Mouse (Mus musculus): ENCODE data around the gene Maml2. TPM values are rescaled to one million over a fixed set of nuclear protein-coding genes. Genes with fewer than 3 reads are reported as not detected.

Gene Maml2
- polyA plus RNA-seq, 1 experiment from 2014 or later = 3.1 TPM

DNA sequence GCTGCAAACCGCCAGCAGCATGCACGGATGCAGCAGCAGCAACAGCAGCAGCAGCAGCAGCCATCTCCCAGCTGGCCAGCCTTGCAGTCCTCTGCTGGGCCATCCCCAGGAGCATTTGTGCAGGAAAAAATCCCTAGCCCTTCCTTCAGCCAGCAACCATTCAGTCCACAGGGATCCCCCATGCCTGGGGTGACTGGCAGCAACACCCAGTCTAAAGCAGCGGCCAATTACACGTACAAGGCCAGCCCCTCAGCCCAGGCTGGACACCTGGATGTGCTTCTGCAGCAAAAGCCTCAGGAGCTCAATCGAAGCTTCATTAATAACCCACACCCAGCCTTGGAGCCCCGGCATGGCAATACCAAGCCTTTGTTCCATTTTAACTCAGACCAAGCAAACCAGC is 323.0 kb downstream of the Maml2 start:
- 84% methylated on average over 6 of the region's 6 CpGs for WGBS
- Histone ChIP-seq H3K27me3 (replicated peaks; ENCODE audit: control insufficient read depth, insufficient read depth, low read length) (no peaks in the 10 kb centered on the region), H3K9me3 (ENCODE audit: control insufficient read depth) (no peaks in the 10 kb centered on the region), H3K27ac (ENCODE audit: low read depth, low read length) (no peak overlapping the region), H3K4me3 (ENCODE audit: low read depth, low read length) (no peak overlapping the region), H3K4me2 (replicated peaks; ENCODE audit: low read depth) (no peak overlapping the region), H3K9ac (ENCODE audit: low read depth, low read length) (no peak overlapping the region), H3K36me3 (ENCODE audit: control insufficient read depth, insufficient read depth) (no peaks in the 10 kb centered on the region), H3K4me1 (replicated peaks; ENCODE audit: control insufficient read depth, insufficient read depth, low read length) (no peaks in the 10 kb centered on the region)
- no peak for TF ChIP-seq CTCF (IDR thresholded peaks at IDR 0.05; ENCODE audit: low read depth)
- no peak for ATAC-seq

DNA sequence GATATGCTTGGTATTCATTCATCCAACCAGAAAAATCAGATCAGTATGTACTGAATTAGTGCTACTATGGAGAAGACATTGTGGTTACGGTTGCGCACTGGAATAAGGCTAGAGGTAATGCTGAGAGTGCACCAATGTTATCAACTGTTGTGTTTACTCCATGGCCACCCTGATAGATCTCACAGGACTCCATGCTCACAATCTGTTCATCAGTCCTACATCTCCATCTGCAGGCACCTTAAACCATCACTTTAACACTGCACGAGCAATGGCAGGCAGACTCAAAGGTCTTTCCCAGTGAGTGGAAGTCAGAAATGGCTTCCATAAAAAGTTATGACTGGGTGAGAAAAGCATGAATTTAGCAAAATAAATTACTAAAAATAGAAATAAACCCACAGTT is 324.2 kb downstream of the Maml2 start:
- no peak for ATAC-seq
- no peak overlapping the region for H3K4me3 ChIP-seq (ENCODE audit: low read depth, low read length)
- no peaks in the 10 kb centered on the region for H3K27me3 ChIP-seq (replicated peaks; ENCODE audit: control insufficient read depth, insufficient read depth, low read length)
- 89% methylated on average over 3 of the region's 3 CpGs for WGBS
- H3K9ac ChIP-seq (ENCODE audit: low read depth, low read length) = no peak overlapping the region
- H3K4me2 ChIP-seq (replicated peaks; ENCODE audit: low read depth) = no peak overlapping the region
- no peaks in the 10 kb centered on the region for H3K36me3 ChIP-seq (ENCODE audit: control insufficient read depth, insufficient read depth)
- H3K4me1 ChIP-seq (replicated peaks; ENCODE audit: control insufficient read depth, insufficient read depth, low read length) = no peaks in the 10 kb centered on the region
- no peaks in the 10 kb centered on the region for H3K9me3 ChIP-seq (ENCODE audit: control insufficient read depth)
- peak; percentile 28; the same call in 1 of the 2 replicates for TF ChIP-seq CTCF (IDR thresholded peaks at IDR 0.05; ENCODE audit: low read depth)
- H3K27ac ChIP-seq (ENCODE audit: low read depth, low read length) = no peak overlapping the region

DNA sequence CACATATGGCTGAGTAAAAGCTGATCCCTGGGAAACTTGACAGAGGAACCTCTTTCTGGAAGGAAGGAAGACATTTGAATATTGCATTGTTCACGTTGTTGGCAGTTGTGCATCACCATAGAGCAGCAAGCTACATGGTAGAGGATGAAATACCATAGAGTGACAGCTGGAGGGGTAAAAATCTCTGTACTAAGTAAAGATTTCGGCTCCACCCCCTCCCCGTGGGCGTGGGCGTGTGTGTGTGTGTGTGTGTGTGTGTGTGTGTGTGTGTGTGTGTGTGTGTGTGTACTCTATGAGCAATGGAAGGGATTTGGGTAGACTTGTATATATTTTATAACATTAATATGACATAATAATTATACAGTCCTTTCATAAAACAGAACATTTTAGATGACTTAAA is 324.7 kb downstream of the Maml2 start:
- 72% methylated on average over 5 of the region's 5 CpGs for WGBS

DNA sequence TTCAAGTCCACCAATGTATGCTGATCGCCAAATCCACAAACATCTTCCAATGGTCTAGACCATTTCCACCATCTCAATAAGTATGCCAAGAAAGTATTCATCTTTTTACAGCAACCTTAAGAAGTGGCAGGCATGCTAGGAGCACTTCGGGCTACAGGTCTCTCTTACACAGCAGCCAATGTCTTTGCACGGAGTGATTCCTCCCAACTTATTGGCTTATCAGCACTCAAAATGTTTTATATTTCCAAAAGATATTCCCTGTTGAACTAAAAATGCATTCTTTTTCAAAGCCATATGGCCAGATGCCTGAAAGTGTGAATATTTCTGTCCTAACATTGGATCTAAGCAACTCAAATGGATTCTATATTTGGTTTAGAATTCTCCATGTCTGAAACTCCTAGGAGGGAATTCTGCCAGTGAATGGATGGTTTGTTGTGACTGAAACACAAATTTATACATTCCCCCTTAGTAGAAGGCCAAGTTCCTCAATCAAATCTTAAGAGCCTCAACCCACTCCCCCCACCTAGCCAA is 326.2 kb downstream of the Maml2 start:
- no peak overlapping the region for H3K4me3 ChIP-seq (ENCODE audit: low read depth, low read length)
- no peaks in the 10 kb centered on the region for H3K36me3 ChIP-seq (ENCODE audit: control insufficient read depth, insufficient read depth)
- no peak overlapping the region for H3K27ac ChIP-seq (ENCODE audit: low read depth, low read length)
- H3K27me3 ChIP-seq (replicated peaks; ENCODE audit: control insufficient read depth, insufficient read depth, low read length) = no peaks in the 10 kb centered on the region
- no peak for TF ChIP-seq CTCF (IDR thresholded peaks at IDR 0.05; ENCODE audit: low read depth)
- no peaks in the 10 kb centered on the region for H3K9me3 ChIP-seq (ENCODE audit: control insufficient read depth)
- WGBS = 89% methylated on average over 3 of the region's 3 CpGs
- H3K4me2 ChIP-seq (replicated peaks; ENCODE audit: low read depth) = no peak overlapping the region
- no peaks in the 10 kb centered on the region for H3K4me1 ChIP-seq (replicated peaks; ENCODE audit: control insufficient read depth, insufficient read depth, low read length)
- H3K9ac ChIP-seq (ENCODE audit: low read depth, low read length) = no peak overlapping the region
- no peak for ATAC-seq

More for the DNA sequence above, 324.7 kb downstream of the Maml2 start:
- Histone ChIP-seq H3K4me2 (replicated peaks; ENCODE audit: low read depth) (no peak overlapping the region), H3K36me3 (ENCODE audit: control insufficient read depth, insufficient read depth) (no peaks in the 10 kb centered on the region), H3K27me3 (replicated peaks; ENCODE audit: control insufficient read depth, insufficient read depth, low read length) (no peaks in the 10 kb centered on the region), H3K9me3 (ENCODE audit: control insufficient read depth) (no peaks in the 10 kb centered on the region), H3K4me1 (replicated peaks; ENCODE audit: control insufficient read depth, insufficient read depth, low read length) (no peaks in the 10 kb centered on the region), H3K27ac (ENCODE audit: low read depth, low read length) (no peak overlapping the region), H3K4me3 (ENCODE audit: low read depth, low read length) (no peak overlapping the region), H3K9ac (ENCODE audit: low read depth, low read length) (no peak overlapping the region)
- no peak for TF ChIP-seq CTCF (IDR thresholded peaks at IDR 0.05; ENCODE audit: low read depth)
- no peak for ATAC-seq

DNA sequence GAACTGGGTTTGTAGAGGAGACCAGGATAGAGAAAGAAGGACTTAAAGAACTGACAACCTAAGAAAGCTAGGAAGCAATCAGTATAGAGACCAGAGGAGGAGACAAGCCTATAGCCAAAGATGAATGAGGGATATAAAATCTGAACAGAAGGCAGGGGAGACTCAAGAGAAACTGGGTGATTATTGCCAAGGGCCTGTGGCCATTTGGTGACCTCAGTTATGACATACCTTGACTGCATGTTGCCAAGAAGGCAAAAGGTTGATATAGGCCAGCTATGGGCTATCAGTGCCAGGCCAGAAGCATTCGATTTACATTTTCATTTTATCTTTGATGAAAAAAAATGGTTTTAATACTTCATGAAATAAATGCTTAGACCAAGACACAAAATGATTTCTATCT is 327.0 kb downstream of the Maml2 start:
- TF ChIP-seq CTCF (IDR thresholded peaks at IDR 0.05; ENCODE audit: low read depth) = no peak
- no peaks in the 10 kb centered on the region for H3K9me3 ChIP-seq (ENCODE audit: control insufficient read depth)
- H3K27me3 ChIP-seq (replicated peaks; ENCODE audit: control insufficient read depth, insufficient read depth, low read length) = no peaks in the 10 kb centered on the region
- H3K4me1 ChIP-seq (replicated peaks; ENCODE audit: control insufficient read depth, insufficient read depth, low read length) = no peaks in the 10 kb centered on the region
- H3K36me3 ChIP-seq (ENCODE audit: control insufficient read depth, insufficient read depth) = no peaks in the 10 kb centered on the region
- H3K9ac ChIP-seq (ENCODE audit: low read depth, low read length) = no peak overlapping the region
- no peak for ATAC-seq
- no peak overlapping the region for H3K4me3 ChIP-seq (ENCODE audit: low read depth, low read length)
- H3K27ac ChIP-seq (ENCODE audit: low read depth, low read length) = no peak overlapping the region
- no peak overlapping the region for H3K4me2 ChIP-seq (replicated peaks; ENCODE audit: low read depth)
- WGBS = 89% methylated on average over 1 of the region's 1 CpGs

DNA sequence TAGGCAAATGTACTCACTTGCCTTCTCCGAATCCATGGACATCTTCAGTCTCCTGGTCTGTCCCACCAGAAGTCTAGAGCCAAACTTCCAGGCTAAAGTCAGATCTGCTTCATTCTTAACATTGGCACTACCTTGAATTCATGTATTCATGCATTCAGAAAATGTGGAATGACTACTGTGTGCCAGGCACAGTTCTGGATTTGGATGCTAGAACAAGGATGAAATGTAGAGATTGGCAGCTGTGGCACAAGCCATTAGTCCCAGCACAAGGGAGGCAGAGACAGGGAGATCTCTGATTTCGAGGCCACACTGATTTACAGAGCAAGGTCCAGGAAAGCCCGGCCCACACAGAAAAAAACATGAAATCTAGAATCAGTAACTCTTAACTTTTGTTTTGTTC is 327.5 kb downstream of the Maml2 start:
- Histone ChIP-seq H3K4me3 (ENCODE audit: low read depth, low read length) (no peak overlapping the region), H3K9me3 (ENCODE audit: control insufficient read depth) (no peaks in the 10 kb centered on the region), H3K36me3 (ENCODE audit: control insufficient read depth, insufficient read depth) (no peaks in the 10 kb centered on the region), H3K4me2 (replicated peaks; ENCODE audit: low read depth) (no peak overlapping the region), H3K27ac (ENCODE audit: low read depth, low read length) (no peak overlapping the region), H3K9ac (ENCODE audit: low read depth, low read length) (no peak overlapping the region), H3K27me3 (replicated peaks; ENCODE audit: control insufficient read depth, insufficient read depth, low read length) (no peaks in the 10 kb centered on the region), H3K4me1 (replicated peaks; ENCODE audit: control insufficient read depth, insufficient read depth, low read length) (no peaks in the 10 kb centered on the region)
- no peak for TF ChIP-seq CTCF (IDR thresholded peaks at IDR 0.05; ENCODE audit: low read depth)
- 86% methylated on average over 3 of the region's 3 CpGs for WGBS
- ATAC-seq = no peak

DNA sequence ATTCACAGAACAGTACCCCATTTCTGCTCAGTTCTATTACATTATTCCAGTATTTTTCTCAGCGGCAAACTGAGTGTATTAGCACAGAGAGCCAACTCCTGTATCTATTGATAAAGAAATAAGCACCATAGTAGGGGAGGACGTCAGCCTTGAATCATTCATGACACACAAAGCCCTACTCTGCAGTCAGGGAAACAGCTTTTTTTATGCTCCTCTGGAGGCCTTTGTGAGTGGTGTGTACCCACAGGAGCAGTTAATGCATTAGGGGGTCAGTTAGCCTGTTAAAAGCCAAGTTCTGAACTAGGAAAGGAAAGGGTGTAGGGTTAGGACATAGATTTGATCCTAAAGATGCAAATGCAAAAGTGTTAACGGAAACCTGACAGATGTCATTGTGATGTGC is 328.7 kb downstream of the Maml2 start:
- Histone ChIP-seq H3K9me3 (ENCODE audit: control insufficient read depth) (no peaks in the 10 kb centered on the region), H3K9ac (ENCODE audit: low read depth, low read length) (no peak overlapping the region), H3K27ac (ENCODE audit: low read depth, low read length) (no peak overlapping the region), H3K4me1 (replicated peaks; ENCODE audit: control insufficient read depth, insufficient read depth, low read length) (no peaks in the 10 kb centered on the region), H3K4me3 (ENCODE audit: low read depth, low read length) (no peak overlapping the region), H3K36me3 (ENCODE audit: control insufficient read depth, insufficient read depth) (no peaks in the 10 kb centered on the region), H3K4me2 (replicated peaks; ENCODE audit: low read depth) (no peak overlapping the region), H3K27me3 (replicated peaks; ENCODE audit: control insufficient read depth, insufficient read depth, low read length) (no peaks in the 10 kb centered on the region)
- ATAC-seq = no peak
- TF ChIP-seq CTCF (IDR thresholded peaks at IDR 0.05; ENCODE audit: low read depth) = no peak
- WGBS = 87% methylated on average over 3 of the region's 3 CpGs

Data from intestine, postnatal 0 days (tissue).